Mouse (Mus musculus): Measurements from ENCODE around the gene Foxp1. TPM values are rescaled to one million over a fixed set of nuclear protein-coding genes. Genes with fewer than 3 reads are reported as not detected.

The Foxp1 gene
- total and polyA plus RNA-seq, 3 experiments, result 57.4 to 88.1 (median 79.8) TPM

DNA sequence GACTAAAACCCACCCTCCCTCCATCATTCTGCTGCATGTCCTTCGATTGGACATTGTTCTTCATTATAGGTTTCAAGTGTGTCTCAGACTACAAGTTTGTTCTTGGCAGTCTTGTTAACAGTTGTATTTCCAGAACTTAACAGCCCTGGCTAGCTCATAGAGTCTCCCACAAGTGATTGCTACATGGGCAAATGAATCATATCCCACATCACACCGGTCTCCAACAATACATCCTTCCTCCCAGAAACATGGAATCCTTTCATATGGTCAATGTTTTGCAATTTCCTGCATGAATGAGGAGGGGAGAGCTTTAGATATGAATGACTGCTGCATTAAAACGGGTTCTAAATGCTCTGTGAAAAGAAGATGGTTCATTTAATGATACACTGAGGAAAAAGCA is 178.7 kb downstream of the Foxp1 start:
- Histone ChIP-seq H3K27me3 (ENCODE audit: insufficient read depth, low read length) (no peaks in the 10 kb centered on the region), H3K4me3 (ENCODE audit: low read depth, low read length) (no peak overlapping the region), H3K4me1 (ENCODE audit: insufficient read depth, low read depth, low read length) (no peaks in the 10 kb centered on the region), H3K36me3 (replicated peaks) (no peaks in the 10 kb centered on the region), H3K9me3 (replicated peaks) (no peaks in the 10 kb centered on the region)
- ATAC-seq (ENCODE audit: extremely low read depth, insufficient number of reproducible peaks, low FRiP score, poor library complexity, severe bottlenecking) (no peak), DNase-seq (ENCODE audit: low spot score) (no peak)
- TF ChIP-seq TAL1 (conservative IDR thresholded peaks at IDR 0.05; ENCODE audit: low read depth, low read length) (no peak), GATA1 (IDR thresholded peaks at IDR 0.05; ENCODE audit: borderline replicate concordance, low read length) (no peak), CTCF (IDR thresholded peaks at IDR 0.05; ENCODE audit: low read depth, low read length) (no peak), GATA2 (IDR thresholded peaks at IDR 0.05; ENCODE audit: borderline replicate concordance, low read depth, low read length) (no peak), POLR2AphosphoS5 (IDR thresholded peaks at IDR 0.05; ENCODE audit: insufficient replicate concordance, low read depth, low read length) (no peak)

DNA sequence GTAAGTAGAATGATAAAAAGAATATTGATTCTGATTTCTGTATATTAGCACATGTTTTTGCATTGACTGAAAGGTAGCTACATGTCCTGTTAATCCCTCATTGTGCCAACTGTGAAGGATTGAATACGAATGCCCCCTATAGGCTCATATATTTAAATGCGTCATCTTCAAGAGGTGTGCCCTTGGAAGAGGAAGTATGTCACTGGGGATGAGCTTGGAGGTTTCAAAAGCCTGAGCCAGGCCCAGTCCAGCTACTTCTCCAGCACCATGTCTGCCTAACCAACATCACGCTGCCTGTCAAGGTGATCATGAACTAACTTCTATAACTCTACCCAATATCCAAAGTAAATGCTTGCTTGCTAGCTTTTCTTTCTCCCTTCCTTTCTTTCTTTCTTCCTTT is 180.1 kb downstream of the Foxp1 start:
- Histone ChIP-seq H3K4me1 (ENCODE audit: insufficient read depth, low read depth, low read length) (no peaks in the 10 kb centered on the region), H3K36me3 (replicated peaks) (no peaks in the 10 kb centered on the region), H3K27me3 (ENCODE audit: insufficient read depth, low read length) (no peaks in the 10 kb centered on the region), H3K9me3 (replicated peaks) (no peaks in the 10 kb centered on the region), H3K4me3 (ENCODE audit: low read depth, low read length) (no peak overlapping the region)
- DNase-seq (ENCODE audit: low spot score), result no peak
- no peak for ATAC-seq (ENCODE audit: extremely low read depth, insufficient number of reproducible peaks, low FRiP score, poor library complexity, severe bottlenecking)
- no peak for TF ChIP-seq CTCF (IDR thresholded peaks at IDR 0.05; ENCODE audit: low read depth, low read length)
- TF ChIP-seq TAL1 (conservative IDR thresholded peaks at IDR 0.05; ENCODE audit: low read depth, low read length), result no peak
- TF ChIP-seq GATA2 (IDR thresholded peaks at IDR 0.05; ENCODE audit: borderline replicate concordance, low read depth, low read length), result no peak

DNA sequence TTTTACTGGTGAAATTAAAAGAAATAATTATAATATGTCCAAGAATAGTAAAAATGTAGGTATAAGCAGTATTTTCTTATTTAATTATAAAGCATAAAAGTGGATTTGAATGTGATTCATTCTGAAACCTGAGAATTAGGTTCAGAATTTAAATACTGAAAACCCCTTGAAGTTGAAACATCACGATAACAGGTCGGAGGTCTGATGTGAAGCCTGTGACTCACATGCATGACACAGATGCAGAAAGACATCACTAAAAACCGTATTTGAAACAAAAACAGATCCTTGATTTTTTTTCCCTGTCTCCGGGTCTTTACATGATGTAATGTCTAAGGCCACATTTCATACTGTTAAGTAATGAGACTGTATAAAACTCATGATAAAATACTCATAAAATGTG is 181.6 kb downstream of the Foxp1 start:
- Histone ChIP-seq H3K27me3 (ENCODE audit: insufficient read depth, low read length) (no peaks in the 10 kb centered on the region), H3K4me3 (ENCODE audit: low read depth, low read length) (no peak overlapping the region), H3K9me3 (replicated peaks) (no peaks in the 10 kb centered on the region), H3K36me3 (replicated peaks) (no peaks in the 10 kb centered on the region), H3K4me1 (ENCODE audit: insufficient read depth, low read depth, low read length) (no peaks in the 10 kb centered on the region)
- ATAC-seq (ENCODE audit: extremely low read depth, insufficient number of reproducible peaks, low FRiP score, poor library complexity, severe bottlenecking) (no peak), DNase-seq (ENCODE audit: low spot score) (no peak)
- TF ChIP-seq POLR2AphosphoS5 (IDR thresholded peaks at IDR 0.05; ENCODE audit: insufficient replicate concordance, low read depth, low read length), result no peak
- no peak for TF ChIP-seq CTCF (IDR thresholded peaks at IDR 0.05; ENCODE audit: low read depth, low read length)
- no peak for TF ChIP-seq TAL1 (conservative IDR thresholded peaks at IDR 0.05; ENCODE audit: low read depth, low read length)
- no peak for TF ChIP-seq GATA1 (IDR thresholded peaks at IDR 0.05; ENCODE audit: borderline replicate concordance, low read length)
- no peak for TF ChIP-seq GATA2 (IDR thresholded peaks at IDR 0.05; ENCODE audit: borderline replicate concordance, low read depth, low read length)

DNA sequence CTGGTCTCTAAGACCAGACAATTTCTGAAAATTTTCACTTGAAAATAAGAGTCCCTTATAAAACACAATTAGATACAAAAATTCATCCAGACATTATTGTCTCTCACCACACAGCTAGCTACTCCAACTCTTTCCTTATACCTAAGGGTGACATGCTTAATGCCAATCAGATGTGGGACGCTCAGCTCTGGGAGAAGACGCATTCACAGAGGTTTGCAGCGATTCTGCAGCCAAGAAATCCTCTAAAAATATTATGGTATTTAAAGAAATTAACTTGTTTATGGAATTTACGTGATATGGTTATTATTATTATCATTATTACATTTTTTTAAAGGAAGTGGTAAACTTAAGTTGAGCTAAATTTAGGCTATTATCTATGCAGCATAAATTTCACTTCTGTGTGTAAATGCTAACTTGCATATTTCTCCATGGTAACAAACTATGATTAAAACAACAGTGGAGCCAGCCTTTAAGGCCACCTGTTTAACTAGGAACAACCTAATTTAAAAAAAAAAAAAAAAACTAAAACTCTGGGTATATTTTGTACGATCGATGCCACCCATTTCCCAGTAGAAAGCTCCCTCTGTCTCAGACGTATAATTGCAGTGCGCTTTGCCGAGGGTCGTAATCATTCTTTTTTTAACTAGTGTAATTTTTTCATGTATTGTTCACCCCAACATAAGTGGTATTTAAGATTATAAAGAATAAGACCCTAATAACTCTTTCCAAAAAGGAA is 182.4 kb downstream of the Foxp1 start:
- TF ChIP-seq CTCF (IDR thresholded peaks at IDR 0.05; ENCODE audit: low read depth, low read length) (no peak), GATA1 (IDR thresholded peaks at IDR 0.05; ENCODE audit: borderline replicate concordance, low read length) (no peak), POLR2AphosphoS5 (IDR thresholded peaks at IDR 0.05; ENCODE audit: insufficient replicate concordance, low read depth, low read length) (no peak), GATA2 (IDR thresholded peaks at IDR 0.05; ENCODE audit: borderline replicate concordance, low read depth, low read length) (no peak), TAL1 (conservative IDR thresholded peaks at IDR 0.05; ENCODE audit: low read depth, low read length) (no peak)
- Histone ChIP-seq H3K9me3 (replicated peaks) (no peaks in the 10 kb centered on the region), H3K4me1 (ENCODE audit: insufficient read depth, low read depth, low read length) (no peaks in the 10 kb centered on the region), H3K36me3 (replicated peaks) (no peaks in the 10 kb centered on the region), H3K27me3 (ENCODE audit: insufficient read depth, low read length) (no peaks in the 10 kb centered on the region), H3K4me3 (ENCODE audit: low read depth, low read length) (no peak overlapping the region)
- ATAC-seq (ENCODE audit: extremely low read depth, insufficient number of reproducible peaks, low FRiP score, poor library complexity, severe bottlenecking), result no peak
- DNase-seq (ENCODE audit: low spot score), result no peak

- no peak for DNase-seq (ENCODE audit: low spot score)
- H3K4me1 ChIP-seq (ENCODE audit: insufficient read depth, low read depth, low read length), result no peaks in the 10 kb centered on the region
- H3K9me3 ChIP-seq (replicated peaks), result no peaks in the 10 kb centered on the region
- no peak for TF ChIP-seq GATA1 (IDR thresholded peaks at IDR 0.05; ENCODE audit: borderline replicate concordance, low read length)
- TF ChIP-seq TAL1 (conservative IDR thresholded peaks at IDR 0.05; ENCODE audit: low read depth, low read length), result no peak
- TF ChIP-seq GATA2 (IDR thresholded peaks at IDR 0.05; ENCODE audit: borderline replicate concordance, low read depth, low read length), result no peak
- no peak for TF ChIP-seq POLR2AphosphoS5 (IDR thresholded peaks at IDR 0.05; ENCODE audit: insufficient replicate concordance, low read depth, low read length)
- TF ChIP-seq CTCF (IDR thresholded peaks at IDR 0.05; ENCODE audit: low read depth, low read length), result no peak
- H3K4me3 ChIP-seq (ENCODE audit: low read depth, low read length), result no peak overlapping the region
- ATAC-seq (ENCODE audit: extremely low read depth, insufficient number of reproducible peaks, low FRiP score, poor library complexity, severe bottlenecking), result no peak
- no peaks in the 10 kb centered on the region for H3K27me3 ChIP-seq (ENCODE audit: insufficient read depth, low read length)
- no peaks in the 10 kb centered on the region for H3K36me3 ChIP-seq (replicated peaks)
Observed at GRCm38 (mm10) chr6:99339343-99339620, 183.2 kb downstream of the Foxp1 start.

- ATAC-seq (ENCODE audit: extremely low read depth, insufficient number of reproducible peaks, low FRiP score, poor library complexity, severe bottlenecking), result no peak
- TF ChIP-seq POLR2AphosphoS5 (IDR thresholded peaks at IDR 0.05; ENCODE audit: insufficient replicate concordance, low read depth, low read length) (no peak), CTCF (IDR thresholded peaks at IDR 0.05; ENCODE audit: low read depth, low read length) (no peak), GATA1 (IDR thresholded peaks at IDR 0.05; ENCODE audit: borderline replicate concordance, low read length) (no peak), TAL1 (conservative IDR thresholded peaks at IDR 0.05; ENCODE audit: low read depth, low read length) (no peak), GATA2 (IDR thresholded peaks at IDR 0.05; ENCODE audit: borderline replicate concordance, low read depth, low read length) (no peak)
Observed at GRCm38 (mm10) chr6:99338593-99339342, 183.8 kb downstream of the Foxp1 start.

More at GRCm38 (mm10) chr6:99338593-99339342, 183.8 kb downstream of the Foxp1 start:
- no peaks in the 10 kb centered on the region for H3K4me1 ChIP-seq (ENCODE audit: insufficient read depth, low read depth, low read length)
- no peaks in the 10 kb centered on the region for H3K9me3 ChIP-seq (replicated peaks)
- H3K27me3 ChIP-seq (ENCODE audit: insufficient read depth, low read length), result no peaks in the 10 kb centered on the region
- no peak for DNase-seq (ENCODE audit: low spot score)
- no peak overlapping the region for H3K4me3 ChIP-seq (ENCODE audit: low read depth, low read length)
- H3K36me3 ChIP-seq (replicated peaks), result no peaks in the 10 kb centered on the region

Data from G1E (cell line).